Comparison of ENCODE assay signal across 21 mouse cellular contexts in genomic region chr5:45577376-45577775, GRCm38 (mm10). TPM values are rescaled to one million over a fixed set of nuclear protein-coding genes. Genes with fewer than 3 reads are reported as not detected.
A peak's percentile ranks its signal among the peaks of the same experiment; 100 is the strongest.
DNase-seq lines count a peak whose midpoint lies in the region; ATAC-seq and TF ChIP-seq lines count a peak whose summit lies in the region.
"Had no signal": no experiment of that assay in that cellular context is flagged by ENCODE, and none has a peak within 500 bp of the region (broad histone marks: within the 10 kb centered on the region; RNA-seq: fewer than 3 reads in every experiment).

No protein-coding gene starts in this region.

- no peaks in the 10 kb centered on the region for H3K9me3 ChIP-seq in kidney, embryonic 16.5 days (ENCODE audit: low read length)
- H3K9me3 ChIP-seq: embryonic facial prominence, embryonic 12.5 days; G1E; hindbrain, embryonic 12.5 days; lung, embryonic 15.5 days; midbrain, embryonic 12.5 days had no signal

- H3K27me3 ChIP-seq in kidney, adult 2 months (replicated peaks; ENCODE audit: control insufficient read depth, insufficient read depth, low read length): no peaks in the 10 kb centered on the region
- H3K27me3 ChIP-seq in kidney, embryonic 16.5 days (ENCODE audit: insufficient read depth, low read length): no peaks in the 10 kb centered on the region
- H3K27me3 ChIP-seq: CH12.LX; embryonic facial prominence, embryonic 12.5 days; hindbrain, embryonic 12.5 days; lung, embryonic 15.5 days; midbrain, embryonic 12.5 days had no signal

- peak overlapping the region; percentile 57 for H3K27ac ChIP-seq in gastrocnemius, adult 2 months
- no peak overlapping the region for H3K27ac ChIP-seq in kidney, adult 2 months (ENCODE audit: insufficient read depth, low read depth, low read length)
- no peak overlapping the region for H3K27ac ChIP-seq in kidney, embryonic 16.5 days (ENCODE audit: low read length)
- H3K27ac ChIP-seq: embryonic facial prominence, embryonic 12.5 days; hindbrain, embryonic 12.5 days; lung, embryonic 15.5 days; midbrain, embryonic 12.5 days; stomach, postnatal 0 days had no signal

- TF ChIP-seq POLR2A in kidney, adult 2 months (IDR thresholded peaks at IDR 0.05; ENCODE audit: low read depth, low read length): no peak

- ATAC-seq in kidney, embryonic 16.5 days (ENCODE audit: low FRiP score, low TSS enrichment): no peak
- ATAC-seq: forebrain, postnatal 0 days had no signal

- TF ChIP-seq CTCF in gastrocnemius, adult 2 months (IDR thresholded peaks at IDR 0.05): no peak
- TF ChIP-seq CTCF in kidney, adult 2 months (conservative IDR thresholded peaks at IDR 0.05; ENCODE audit: insufficient read depth, insufficient read length, low read depth, low read length): no peak

- H3K4me3 ChIP-seq in gastrocnemius, adult 2 months: no peak overlapping the region
- no peak overlapping the region for H3K4me3 ChIP-seq in kidney, adult 2 months (ENCODE audit: insufficient read depth, low read depth, low read length)
- H3K4me3 ChIP-seq in kidney, embryonic 16.5 days (ENCODE audit: low read length): no peak overlapping the region
- H3K4me3 ChIP-seq: embryonic facial prominence, embryonic 12.5 days; hindbrain, embryonic 12.5 days; lung, embryonic 15.5 days; midbrain, embryonic 12.5 days had no signal

- H3K36me3 ChIP-seq in kidney, adult 2 months (ENCODE audit: control insufficient read depth, insufficient read depth, low read length): no peaks in the 10 kb centered on the region
- H3K36me3 ChIP-seq in kidney, embryonic 16.5 days (ENCODE audit: insufficient read depth, low read length): no peaks in the 10 kb centered on the region
- H3K36me3 ChIP-seq: embryonic facial prominence, embryonic 12.5 days; G1E; hindbrain, embryonic 12.5 days; lung, embryonic 15.5 days; midbrain, embryonic 12.5 days had no signal

- intact Hi-C loops in gastrocnemius, adult 2 months (cut with DNase I): no loop called here

- no peak overlapping the region for H3K9ac ChIP-seq in kidney, embryonic 16.5 days (replicated peaks; ENCODE audit: low read length)
- H3K9ac ChIP-seq: embryonic facial prominence, embryonic 12.5 days; forebrain, postnatal 0 days; hindbrain, embryonic 12.5 days; lung, embryonic 15.5 days; midbrain, embryonic 12.5 days had no signal

- no peak overlapping the region for H3K4me2 ChIP-seq in kidney, embryonic 16.5 days (replicated peaks; ENCODE audit: low read depth, low read length)
- H3K4me2 ChIP-seq: embryonic facial prominence, embryonic 12.5 days; hindbrain, embryonic 12.5 days; liver, embryonic 11.5 days; lung, embryonic 15.5 days; midbrain, embryonic 12.5 days had no signal

- no peak for DNase-seq in gastrocnemius, adult 2 months
- no peak for DNase-seq in gastrocnemius, adult 8-10 months (ENCODE audit: low spot score in 2 of 2)
- peak; percentile 21 for DNase-seq in kidney, adult 2 months
- peak; percentile 70 for DNase-seq in adipocyte (ENCODE audit: low spot score)
- DNase-seq in lung, postnatal 14 days: peak; percentile 2
- DNase-seq in natural killer cell, adult 2 months (ENCODE audit: low spot score in 2 of 2): no peak
- DNase-seq: B cell, adult 2 months; cerebellum, adult 2 months; cerebellum, postnatal 25 days; forebrain, postnatal 0 days; kidney, adult 18-20 months; kidney, postnatal 10 days had no signal

- no peaks in the 10 kb centered on the region for H3K4me1 ChIP-seq in kidney, adult 2 months (ENCODE audit: control insufficient read depth, insufficient read depth, low read length)
- H3K4me1 ChIP-seq in kidney, embryonic 16.5 days (ENCODE audit: insufficient read depth, low read length): no peaks in the 10 kb centered on the region
- H3K4me1 ChIP-seq: embryonic facial prominence, embryonic 12.5 days; lung, embryonic 15.5 days; midbrain, embryonic 12.5 days had no signal

- WGBS in kidney, adult 2 months: 37% methylated on average over 1 of the region's 1 CpGs
- 71% methylated on average over 1 of the region's 1 CpGs for WGBS in kidney, embryonic 16.5 days

RNA-seq across cellular contexts. Expression of gene Med28, which starts 57.3 kb away (rescaled TPM):
- 10 to 100 TPM; 45.6 to 63.5 TPM for total RNA-seq in gastrocnemius, adult 2 months (2021)
- total RNA-seq in gastrocnemius, adult 8-10 months (2022): 10 to 100 TPM; 55.1 to 62.7 (median 56.8) TPM
- 173 and 194 TPM in 2 replicates for polyA plus RNA-seq in kidney, adult 2 months (2012; rRNA removed)
- polyA plus RNA-seq in kidney, embryonic 16.5 days (2015; fragmentation: Nextera tagmentation; extraction: Ambion mirVana): 292 and 293 TPM in 2 replicates

Comparison
In these comparisons a context has a peak if more than half of its experiments do, and no peak if none do; other contexts are left out.
1. DNase-seq: peak in kidney, adult 2 months (single experiment), adipocyte (single experiment) and lung, postnatal 14 days (single experiment); none in gastrocnemius, adult 2 months (single experiment), gastrocnemius, adult 8-10 months (0 of 2) and natural killer cell, adult 2 months (0 of 2).